Mouse (Mus musculus) megakaryocyte, embryonic 14.5 days (primary cell): ENCODE data around the gene Gm37240.

ENCODE experiments used
- FLI1 ChIP-seq: IDR thresholded peaks from 2 replicates; pipeline ENCODE4 v1.6.1; 2012; ENCODE audit warnings: low read length, inconsistent platforms, mixed read lengths
- GATA1 ChIP-seq: IDR thresholded peaks from 3 replicates; pipeline ENCODE4 v1.6.1; 2012; ENCODE audit warnings: mixed read lengths, low read length, inconsistent platforms, borderline replicate concordance

DNA sequence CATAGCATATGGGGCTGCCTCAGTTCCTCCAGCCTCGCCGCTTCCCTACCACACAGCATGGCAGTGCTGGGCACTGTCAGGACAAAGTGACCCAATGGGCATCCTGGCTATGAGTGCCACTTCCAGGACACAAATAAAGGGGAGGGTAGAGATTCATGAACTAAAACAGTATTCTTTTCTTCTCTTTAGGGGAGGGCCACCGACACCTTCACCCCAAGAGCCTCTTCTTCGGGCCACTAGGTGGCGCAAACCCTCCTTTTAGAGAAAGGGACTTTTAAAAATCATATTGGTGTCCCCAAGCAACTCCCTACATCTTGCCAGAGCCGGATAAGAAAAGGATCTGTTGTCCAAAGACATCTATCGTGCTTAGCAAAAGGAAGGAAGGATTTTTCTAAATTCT, 179.9 kb downstream of the Gm37240 start:
- no peak for TF ChIP-seq GATA1
- no peak for TF ChIP-seq FLI1
